In the genomic region with DNA sequence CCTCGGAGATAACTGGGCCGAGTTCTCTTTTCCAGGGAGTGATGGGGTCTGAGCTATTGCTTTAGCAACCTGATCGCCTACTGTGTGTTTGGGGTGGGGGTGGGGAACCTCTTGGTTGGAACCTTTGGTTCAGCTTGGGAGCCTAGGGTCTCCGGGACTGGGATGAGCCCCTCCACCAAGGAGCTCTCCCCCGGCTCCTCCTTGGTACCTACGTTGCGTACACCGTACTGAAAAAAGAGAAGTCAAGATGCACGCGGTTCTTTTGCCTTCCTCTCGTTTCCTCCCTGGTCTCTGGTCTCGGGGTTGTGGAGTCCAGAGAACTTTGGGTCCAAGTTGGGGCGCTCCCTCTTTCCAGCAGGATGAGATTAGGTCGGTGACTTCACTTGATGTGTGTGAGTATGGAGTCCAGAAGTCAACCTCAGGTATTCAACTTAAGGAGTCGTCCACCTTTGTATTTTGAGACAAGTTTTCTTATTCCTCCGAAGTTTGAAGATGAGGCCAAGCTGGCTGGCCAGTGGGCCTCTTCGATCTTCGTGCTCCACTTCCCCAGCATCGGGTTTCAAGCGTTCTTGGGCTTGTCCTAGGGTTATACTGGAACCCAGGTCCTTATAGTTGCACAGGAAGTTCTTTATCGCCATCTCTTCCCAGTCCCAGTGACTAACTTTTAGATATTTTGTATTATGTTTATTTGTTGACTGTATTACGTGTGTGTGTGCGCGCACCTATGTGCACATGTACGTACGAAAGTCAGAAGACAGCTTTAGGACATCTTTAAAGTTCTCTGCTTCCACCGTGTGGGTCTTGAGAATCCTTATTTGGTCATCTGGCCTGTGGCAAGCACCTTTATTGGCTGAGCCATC, we compare ENCODE assay signal across 8 mouse cellular contexts. TPM values are rescaled to one million over a fixed set of nuclear protein-coding genes. Genes with fewer than 3 reads are reported as not detected.
DNase-seq lines count a peak whose midpoint lies in the region; ATAC-seq lines count a peak whose summit lies in the region.

No protein-coding gene starts in this region.

- peak overlapping the region; percentile 77 for H3K27ac ChIP-seq in lung, embryonic 15.5 days
- H3K27ac ChIP-seq in embryonic facial prominence, embryonic 10.5 days (replicated peaks) = peak overlapping the region; percentile 97
- peak overlapping the region; percentile 85 for H3K27ac ChIP-seq in hindbrain, embryonic 13.5 days

- DNase-seq in lung, postnatal 10 days = no peak
- peak; percentile 21 for DNase-seq in embryonic facial prominence, embryonic 10.5 days (ENCODE audit: low spot score)
- peak; percentile 36 for DNase-seq in thymus, postnatal 4 days
- DNase-seq in urinary bladder, postnatal 36 days (ENCODE audit: low spot score in 2 of 2) = no peak
- no peak for DNase-seq in adrenal gland, postnatal 10 days

- no peaks in the 10 kb centered on the region for H3K9me3 ChIP-seq in lung, embryonic 15.5 days
- no peaks in the 10 kb centered on the region for H3K9me3 ChIP-seq in embryonic facial prominence, embryonic 10.5 days
- no peaks in the 10 kb centered on the region for H3K9me3 ChIP-seq in hindbrain, embryonic 13.5 days
- H3K9me3 ChIP-seq in megakaryocyte, embryonic 14.5 days = no peaks in the 10 kb centered on the region

- peak overlapping the region; percentile 78 for H3K9ac ChIP-seq in lung, embryonic 15.5 days
- peak overlapping the region; percentile 94 for H3K9ac ChIP-seq in hindbrain, embryonic 13.5 days

- ATAC-seq in lung, embryonic 15.5 days (ENCODE audit: borderline replicate concordance, extremely low read depth, low FRiP score, low TSS enrichment) = no peak
- peak; percentile 38; the same call in 1 of the 2 replicates for ATAC-seq in hindbrain, embryonic 13.5 days (ENCODE audit: low FRiP score)

- 20% methylated on average over 27 of the region's 27 CpGs for WGBS in lung, embryonic 15.5 days
- WGBS in embryonic facial prominence, embryonic 10.5 days = 21% methylated on average over 27 of the region's 27 CpGs
- 23% methylated on average over 27 of the region's 27 CpGs for WGBS in hindbrain, embryonic 13.5 days

- H3K36me3 ChIP-seq in lung, embryonic 15.5 days = no peaks in the 10 kb centered on the region
- peaks cover 35% of the 10 kb centered on the region for H3K36me3 ChIP-seq in embryonic facial prominence, embryonic 10.5 days (replicated peaks)
- no peaks in the 10 kb centered on the region for H3K36me3 ChIP-seq in hindbrain, embryonic 13.5 days
- peaks cover 14% of the 10 kb centered on the region for H3K36me3 ChIP-seq in megakaryocyte, embryonic 14.5 days (replicated peaks; ENCODE audit: low read length)

- H3K27me3 ChIP-seq in lung, embryonic 15.5 days = no peaks in the 10 kb centered on the region
- H3K27me3 ChIP-seq in embryonic facial prominence, embryonic 10.5 days (replicated peaks; ENCODE audit: low read depth, poor library complexity, severe bottlenecking) = no peaks in the 10 kb centered on the region
- H3K27me3 ChIP-seq in hindbrain, embryonic 13.5 days = no peaks in the 10 kb centered on the region
- no peaks in the 10 kb centered on the region for H3K27me3 ChIP-seq in megakaryocyte, embryonic 14.5 days (replicated peaks)

- peak overlapping the region; percentile 98 for H3K4me3 ChIP-seq in lung, embryonic 15.5 days
- H3K4me3 ChIP-seq in embryonic facial prominence, embryonic 10.5 days = peak overlapping the region; percentile 93
- H3K4me3 ChIP-seq in hindbrain, embryonic 13.5 days = peak overlapping the region; percentile 82
- H3K4me3 ChIP-seq in megakaryocyte, embryonic 14.5 days (replicated peaks) = peak overlapping the region; percentile 95

- peak overlapping the region; percentile 79 for H3K4me2 ChIP-seq in lung, embryonic 15.5 days
- H3K4me2 ChIP-seq in hindbrain, embryonic 13.5 days = peak overlapping the region; percentile 68

- H3K4me1 ChIP-seq in lung, embryonic 15.5 days = peaks cover 12% of the 10 kb centered on the region
- peaks cover 23% of the 10 kb centered on the region for H3K4me1 ChIP-seq in embryonic facial prominence, embryonic 10.5 days
- peaks cover 35% of the 10 kb centered on the region for H3K4me1 ChIP-seq in hindbrain, embryonic 13.5 days (replicated peaks)
- peaks cover 65% of the 10 kb centered on the region for H3K4me1 ChIP-seq in megakaryocyte, embryonic 14.5 days

RNA-seq across cellular contexts. Expression of a gene that starts 1.0 kb away (rescaled TPM):
- polyA plus RNA-seq in lung, embryonic 15.5 days (2015; fragmentation: Nextera tagmentation; extraction: Ambion mirVana) = 35.6 and 39.2 TPM in 2 replicates
- 50.9 and 52.2 TPM in 2 replicates for polyA plus RNA-seq in embryonic facial prominence, embryonic 10.5 days (2016; fragmentation: Nextera tagmentation; extraction: Ambion mirVana)
- 31.4 and 35.6 TPM in 2 replicates for polyA plus RNA-seq in hindbrain, embryonic 13.5 days (2015; fragmentation: Nextera tagmentation; extraction: Ambion mirVana)
- polyA plus RNA-seq in megakaryocyte, embryonic 14.5 days (2012; ENCODE audit: insufficient read depth, low replicate concordance) = 36.3 and 36.5 TPM in 2 replicates
- 10 to 100 TPM; 31.6 to 37.1 TPM for total RNA-seq in adrenal gland, postnatal 10 days (2021)

RNA-seq across cellular contexts. Expression of a gene that starts 8.4 kb away (rescaled TPM):
- 9.9 and 11.7 TPM in 2 replicates for polyA plus RNA-seq in lung, embryonic 15.5 days (2015; fragmentation: Nextera tagmentation; extraction: Ambion mirVana)
- polyA plus RNA-seq in embryonic facial prominence, embryonic 10.5 days (2016; fragmentation: Nextera tagmentation; extraction: Ambion mirVana) = 24.1 and 24.2 TPM in 2 replicates
- 10.4 and 11.7 TPM in 2 replicates for polyA plus RNA-seq in hindbrain, embryonic 13.5 days (2015; fragmentation: Nextera tagmentation; extraction: Ambion mirVana)
- polyA plus RNA-seq in megakaryocyte, embryonic 14.5 days (2012; ENCODE audit: insufficient read depth, low replicate concordance) = 14.4 and 23.5 TPM in 2 replicates
- total RNA-seq in adrenal gland, postnatal 10 days (2021) = 10 to 100 TPM; 11.2 to 12.2 TPM

RNA-seq across cellular contexts. Expression of a gene that starts 33.2 kb away (rescaled TPM):
- 36.8 TPM in 2 replicates for polyA plus RNA-seq in lung, embryonic 15.5 days (2015; fragmentation: Nextera tagmentation; extraction: Ambion mirVana)
- 51.2 and 60.1 TPM in 2 replicates for polyA plus RNA-seq in embryonic facial prominence, embryonic 10.5 days (2016; fragmentation: Nextera tagmentation; extraction: Ambion mirVana)
- polyA plus RNA-seq in hindbrain, embryonic 13.5 days (2015; fragmentation: Nextera tagmentation; extraction: Ambion mirVana) = 60.0 and 62.4 TPM in 2 replicates
- 55.1 and 59.7 TPM in 2 replicates for polyA plus RNA-seq in megakaryocyte, embryonic 14.5 days (2012; ENCODE audit: insufficient read depth, low replicate concordance)
- total RNA-seq in adrenal gland, postnatal 10 days (2021) = 10 to 100 TPM; 18.1 to 18.5 TPM

RNA-seq across cellular contexts. Expression of a gene that starts 52.4 kb away (rescaled TPM):
- 1,173 and 1,218 TPM in 2 replicates for polyA plus RNA-seq in lung, embryonic 15.5 days (2015; fragmentation: Nextera tagmentation; extraction: Ambion mirVana)
- polyA plus RNA-seq in embryonic facial prominence, embryonic 10.5 days (2016; fragmentation: Nextera tagmentation; extraction: Ambion mirVana) = 957 and 988 TPM in 2 replicates
- 1,201 and 1,293 TPM in 2 replicates for polyA plus RNA-seq in hindbrain, embryonic 13.5 days (2015; fragmentation: Nextera tagmentation; extraction: Ambion mirVana)
- 71.3 and 127 TPM in 2 replicates for polyA plus RNA-seq in megakaryocyte, embryonic 14.5 days (2012; ENCODE audit: insufficient read depth, low replicate concordance)
- 1,000 to 10,000 TPM; 1,039 to 1,045 TPM for total RNA-seq in adrenal gland, postnatal 10 days (2021)

RNA-seq across cellular contexts. Expression of a gene that starts 53.2 kb away (rescaled TPM):
- polyA plus RNA-seq in lung, embryonic 15.5 days (2015; fragmentation: Nextera tagmentation; extraction: Ambion mirVana) = 0.56 and 0.73 TPM in 2 replicates
- 0.53 and 0.60 TPM in 2 replicates for polyA plus RNA-seq in embryonic facial prominence, embryonic 10.5 days (2016; fragmentation: Nextera tagmentation; extraction: Ambion mirVana)
- 0.55 and 1.1 TPM in 2 replicates for polyA plus RNA-seq in hindbrain, embryonic 13.5 days (2015; fragmentation: Nextera tagmentation; extraction: Ambion mirVana)
- 0.53 and 1.9 TPM in 2 replicates for polyA plus RNA-seq in megakaryocyte, embryonic 14.5 days (2012; ENCODE audit: insufficient read depth, low replicate concordance)
- total RNA-seq in adrenal gland, postnatal 10 days (2021) = under 1 TPM; 0.21 to 0.24 TPM

Comparison
In these comparisons a context has a peak if more than half of its experiments do, and no peak if none do; other contexts are left out.
1. DNase-seq: peak in embryonic facial prominence, embryonic 10.5 days (single experiment) and thymus, postnatal 4 days (single experiment); none in lung, postnatal 10 days (single experiment), urinary bladder, postnatal 36 days (0 of 2) and adrenal gland, postnatal 10 days (single experiment).
2. Peak in every context shown above with its lines, with median percentiles within 50 percentile points of each other: H3K27ac ChIP-seq and H3K4me3 ChIP-seq.